Mouse (Mus musculus) adrenal gland, adult 8-10 months (tissue): Measurements from ENCODE around the gene Cnga3. TPM values are rescaled to one million over a fixed set of nuclear protein-coding genes. Genes with fewer than 3 reads are reported as not detected.
A peak's percentile ranks its signal among the peaks of the same experiment; 100 is the strongest.

Source experiments
- DNase-seq: peaks from one replicate; pipeline ENCODE4 v3.0.0; 2022
- total RNA-seq, 4 experiments: library from RNA; stranded (reverse); gene quantifications; 2 replicates each; pipeline ENCODE4 v1.2.4; 2022

The Cnga3 gene
- total RNA-seq: 1 to 10 TPM; 2.6 to 4.1 (median 3.0) TPM

DNA sequence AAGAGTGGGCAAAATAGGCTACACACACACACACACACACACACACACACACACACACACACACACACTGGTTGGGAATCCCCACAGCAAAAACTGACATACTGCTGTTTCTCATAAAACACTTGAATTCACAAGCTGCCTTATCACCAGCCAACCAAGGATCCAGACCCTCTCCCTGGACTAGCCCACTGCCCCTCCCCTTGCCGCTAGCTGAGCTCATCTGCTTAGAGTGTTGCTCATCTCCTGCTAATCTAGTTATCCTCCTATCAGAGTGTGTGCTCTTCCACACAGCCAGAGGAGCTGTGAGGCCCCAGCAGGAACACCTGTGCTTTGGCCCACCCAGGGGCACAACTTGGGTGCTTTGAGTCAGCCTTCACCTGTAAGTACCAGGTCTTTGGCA, at the start of gene Cnga3:
Cnga3 (plus strand) TSS at position 291 of the 400 bp plus-strand sequence.
- no peak for DNase-seq

GRCm38 (mm10) chr1:37166066-37166465, 48.2 kb upstream of the Cnga3 start:
- no peak for DNase-seq

- DNase-seq: no peak
Observed at GRCm38 (mm10) chr1:37167918-37168317, 46.3 kb upstream of the Cnga3 start.

- no peak for DNase-seq
Observed at GRCm38 (mm10) chr1:37177874-37178273, 36.4 kb upstream of the Cnga3 start.

DNA sequence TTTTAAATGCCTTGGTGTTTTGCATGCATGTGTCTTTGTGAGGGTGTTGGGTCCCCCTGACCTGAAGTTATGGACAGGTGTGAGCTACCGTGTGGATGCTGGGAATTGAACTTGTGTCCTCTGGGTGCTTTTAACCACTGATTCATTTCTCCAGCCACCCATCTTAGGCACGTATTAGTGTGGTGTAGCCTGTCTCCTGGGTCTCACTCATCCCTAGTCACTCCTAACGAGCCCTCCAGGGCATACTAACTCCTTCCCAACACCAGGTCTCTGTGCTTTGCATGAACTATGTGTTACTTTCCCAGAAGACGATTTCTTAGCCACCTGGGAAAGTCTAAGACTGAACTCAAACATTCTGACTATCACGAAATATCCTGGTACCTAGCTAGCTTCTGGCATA, 34.4 kb upstream of the Cnga3 start:
- DNase-seq: no peak

- no peak for DNase-seq
Observed at GRCm38 (mm10) chr1:37187050-37187449, 27.2 kb upstream of the Cnga3 start.

- DNase-seq: no peak
Observed at GRCm38 (mm10) chr1:37194607-37195006, 19.6 kb upstream of the Cnga3 start.

- no peak for DNase-seq
Observed at GRCm38 (mm10) chr1:37201406-37201805, 12.8 kb upstream of the Cnga3 start.

DNA sequence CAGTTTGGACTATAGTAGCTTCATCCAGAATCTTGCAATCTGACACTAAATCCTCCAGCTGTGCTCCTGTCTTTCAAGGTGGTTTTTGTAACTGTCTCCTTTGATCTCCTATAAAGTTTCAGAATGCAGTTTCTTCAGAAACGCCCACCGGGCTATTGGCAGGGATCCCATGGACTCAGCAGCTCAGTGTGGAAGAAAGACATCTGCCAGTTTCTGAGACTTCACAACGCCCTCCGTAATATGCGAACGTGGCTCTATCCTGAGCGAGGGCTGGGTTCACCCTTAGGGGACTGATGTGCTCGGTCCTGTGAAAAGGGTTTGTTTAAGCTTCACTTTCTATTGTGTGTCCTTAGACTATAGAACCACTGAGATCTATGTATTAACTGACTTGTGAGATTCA, 6.5 kb upstream of the Cnga3 start:
- no peak for DNase-seq

- no peak for DNase-seq
Observed at GRCm38 (mm10) chr1:37212375-37212774, 1.9 kb upstream of the Cnga3 start.

DNA sequence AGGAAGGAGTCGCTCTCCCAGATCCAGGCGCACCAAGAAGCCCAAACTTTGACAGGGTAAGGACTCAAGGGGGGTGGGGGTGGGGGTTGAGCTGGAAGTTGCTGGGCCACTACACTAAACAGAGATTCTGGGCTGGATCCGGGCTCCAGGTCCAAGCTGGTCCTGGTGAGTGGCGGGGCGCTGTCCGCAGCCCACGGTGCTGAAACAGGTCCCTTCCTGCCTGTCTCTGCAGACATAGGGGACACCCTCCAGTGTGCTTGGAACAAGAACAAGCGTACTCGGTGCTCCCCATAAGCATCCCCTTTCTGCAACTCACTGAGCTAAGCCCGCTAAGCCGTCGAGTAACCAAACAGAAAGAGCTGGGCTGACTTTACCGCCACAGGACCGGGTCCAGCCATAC, 4.2 kb downstream of the Cnga3 start:
- DNase-seq: no peak

GRCm38 (mm10) chr1:37219593-37219992, 5.4 kb downstream of the Cnga3 start:
- DNase-seq: no peak

- DNase-seq: peak; percentile 10
Observed at GRCm38 (mm10) chr1:37220134-37220907, 6.1 kb downstream of the Cnga3 start.

GRCm38 (mm10) chr1:37222002-37222401, 7.8 kb downstream of the Cnga3 start:
- DNase-seq: no peak

DNA sequence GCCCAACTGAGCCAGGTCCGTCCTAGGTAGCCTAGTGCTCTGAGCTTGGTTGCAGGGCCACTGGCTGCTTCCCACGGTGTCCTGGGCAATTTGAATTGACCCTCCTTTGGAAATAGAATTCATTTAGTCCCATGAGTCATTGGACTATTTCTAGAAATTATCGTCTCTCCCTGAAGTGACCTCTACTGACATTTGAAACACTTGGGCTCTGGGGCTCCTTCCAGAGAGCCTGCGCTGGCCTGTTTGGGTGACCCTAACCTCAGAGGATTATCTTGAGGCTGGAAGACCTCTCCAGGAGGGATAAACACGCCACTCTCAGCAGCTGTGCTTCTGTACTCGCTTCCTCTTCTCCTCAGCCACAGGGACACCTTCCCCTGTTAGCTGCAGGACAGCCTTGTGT, 16.2 kb downstream of the Cnga3 start:
- no peak for DNase-seq

GRCm38 (mm10) chr1:37231295-37231701, 17.1 kb downstream of the Cnga3 start:
- no peak for DNase-seq

- no peak for DNase-seq
Observed at GRCm38 (mm10) chr1:37239045-37239635, 24.9 kb downstream of the Cnga3 start.

GRCm38 (mm10) chr1:37242253-37242652, 28.0 kb downstream of the Cnga3 start:
- no peak for DNase-seq

DNA sequence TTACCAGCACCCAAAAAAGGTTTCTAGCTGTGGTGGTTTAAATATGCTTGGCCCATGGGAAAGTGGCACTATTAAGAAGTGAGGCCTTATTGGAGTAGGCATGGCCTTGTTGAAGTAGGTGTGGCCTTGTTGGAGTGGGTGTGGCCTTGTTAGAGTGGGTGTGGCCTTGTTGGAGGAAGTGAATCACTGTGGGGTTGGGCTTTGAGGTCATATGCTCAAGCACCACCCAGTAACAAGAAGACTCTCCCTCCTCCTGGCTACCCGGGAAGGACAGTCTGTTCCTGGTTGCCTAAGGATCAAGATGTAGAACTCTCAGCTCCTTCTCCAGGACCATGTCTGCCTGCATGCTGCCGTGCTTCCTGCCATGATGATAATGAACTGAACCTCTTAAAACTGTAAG, 32.2 kb downstream of the Cnga3 start:
- DNase-seq: no peak

DNA sequence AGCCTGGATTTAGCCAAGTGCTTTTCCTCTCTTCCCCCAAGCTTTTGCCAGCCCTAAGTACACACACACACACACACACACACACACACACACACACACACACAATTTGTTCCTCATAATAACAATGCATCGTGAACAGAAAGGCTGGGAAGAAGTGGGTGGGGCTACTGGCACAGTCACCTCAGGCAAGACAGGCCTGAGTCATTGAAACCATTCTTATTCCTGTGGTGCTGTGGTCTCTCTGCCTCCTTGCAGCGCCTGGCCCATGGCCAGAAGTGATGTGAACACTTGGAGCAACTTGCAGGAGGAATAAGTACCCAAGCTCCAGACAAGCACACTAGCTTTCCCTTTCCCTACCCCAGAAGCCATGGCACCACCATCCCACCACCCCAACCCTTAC, 34.2 kb downstream of the Cnga3 start:
- no peak for DNase-seq

- peak; percentile 55 for DNase-seq
Observed at GRCm38 (mm10) chr1:37250643-37251310, 36.5 kb downstream of the Cnga3 start.

DNA sequence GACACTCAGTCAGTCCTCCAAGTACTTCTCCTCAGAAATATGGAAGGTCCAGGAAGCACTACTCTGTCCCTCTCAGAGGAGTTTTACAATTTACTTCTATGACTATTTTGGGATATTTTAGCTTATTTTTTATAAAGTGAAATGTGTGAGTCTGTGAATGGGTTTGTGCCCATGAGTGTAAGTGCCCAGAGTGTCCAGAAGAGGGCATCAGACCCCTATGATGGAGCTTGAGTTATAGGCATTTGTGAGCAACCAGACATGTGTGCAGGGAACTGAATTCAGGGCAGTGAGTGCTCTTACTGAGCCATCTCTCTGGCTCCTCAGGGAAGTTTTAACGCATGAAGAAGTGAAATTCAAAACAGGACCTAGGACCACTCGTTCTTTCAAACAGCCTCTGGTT, 44.2 kb downstream of the Cnga3 start:
- DNase-seq: no peak

DNA sequence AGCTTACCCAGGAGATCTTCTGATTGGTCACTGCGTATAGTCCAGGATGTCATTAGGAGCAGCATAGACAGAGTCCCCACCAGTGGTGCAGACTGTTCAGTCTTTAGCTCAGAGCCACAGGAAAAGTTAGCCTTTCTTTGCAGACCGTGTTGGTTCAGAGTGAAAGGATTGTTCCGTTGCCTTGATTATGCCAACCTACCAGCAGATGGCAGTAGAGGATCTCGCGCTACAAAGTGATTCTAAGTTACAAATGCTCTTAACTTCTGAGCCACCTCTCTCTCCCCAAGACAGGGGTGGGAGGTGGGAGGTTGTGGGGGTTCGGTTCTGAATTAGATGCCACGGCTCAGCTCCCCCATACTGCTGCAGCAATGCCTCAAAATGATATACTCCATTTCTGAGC, 58.2 kb downstream of the Cnga3 start:
- DNase-seq: peak; percentile 19

GRCm38 (mm10) chr1:37286556-37286955, 72.3 kb downstream of the Cnga3 start:
- DNase-seq: no peak
